Mouse (Mus musculus): ENCODE results near the gene Fkbp2. TPM values are rescaled to one million over a fixed set of nuclear protein-coding genes. Genes with fewer than 3 reads are reported as not detected.

The Fkbp2 gene
- total and polyA plus RNA-seq, 2 experiments = 60.0 to 92.8 TPM

GRCm38 (mm10) chr19:6983621-6984020 lies 3.3 kb upstream of the Fkbp2 start:
- peaks cover 14% of the 10 kb centered on the region for H3K4me1 ChIP-seq (ENCODE audit: control insufficient read depth, insufficient read depth, low read length)
- TF ChIP-seq CTCF (IDR thresholded peaks at IDR 0.05; ENCODE audit: low read depth, low read length) = no peak
- no peak for TF ChIP-seq POLR2A (IDR thresholded peaks at IDR 0.05; ENCODE audit: extremely low read depth, insufficient read depth, low read length)
- no peak for DNase-seq (ENCODE audit: extremely low read depth, low read depth, low spot score)
- H3K9ac ChIP-seq (ENCODE audit: low read depth, low read length) = no peak overlapping the region
- H3K27ac ChIP-seq (replicated peaks; ENCODE audit: insufficient read depth, low read depth, low read length) = no peak overlapping the region
- WGBS = 97% methylated on average over 5 of the region's 5 CpGs
- no peaks in the 10 kb centered on the region for H3K79me2 ChIP-seq (ENCODE audit: control insufficient read depth, insufficient read depth, low read length)
- H3K36me3 ChIP-seq (ENCODE audit: control insufficient read depth, insufficient read depth, low read length) = no peaks in the 10 kb centered on the region
- no peaks in the 10 kb centered on the region for H3K27me3 ChIP-seq (ENCODE audit: control insufficient read depth, insufficient read depth, low read length)
- no peak overlapping the region for H3K4me3 ChIP-seq (ENCODE audit: insufficient read depth, low read depth, low read length)

- peaks cover 19% of the 10 kb centered on the region for H3K4me1 ChIP-seq (ENCODE audit: control insufficient read depth, insufficient read depth, low read length)
- H3K79me2 ChIP-seq (ENCODE audit: control insufficient read depth, insufficient read depth, low read length) = peaks cover 4% of the 10 kb centered on the region; the same call in 1 of the 2 replicates
- 73% methylated on average over 4 of the region's 4 CpGs for WGBS
- TF ChIP-seq POLR2A (IDR thresholded peaks at IDR 0.05; ENCODE audit: extremely low read depth, insufficient read depth, low read length) (no peak), CTCF (IDR thresholded peaks at IDR 0.05; ENCODE audit: low read depth, low read length) (no peak)
- no peaks in the 10 kb centered on the region for H3K27me3 ChIP-seq (ENCODE audit: control insufficient read depth, insufficient read depth, low read length)
- no peak overlapping the region for H3K9ac ChIP-seq (ENCODE audit: low read depth, low read length)
- H3K27ac ChIP-seq (replicated peaks; ENCODE audit: insufficient read depth, low read depth, low read length) = no peak overlapping the region
- no peak for DNase-seq (ENCODE audit: extremely low read depth, low read depth, low spot score)
- H3K36me3 ChIP-seq (ENCODE audit: control insufficient read depth, insufficient read depth, low read length) = peaks cover 3% of the 10 kb centered on the region; the same call in 1 of the 2 replicates
- H3K4me3 ChIP-seq (ENCODE audit: insufficient read depth, low read depth, low read length) = no peak overlapping the region
Measured at GRCm38 (mm10) chr19:6981465-6981864, 1.2 kb upstream of the Fkbp2 start.

- Histone ChIP-seq H3K4me3 (ENCODE audit: insufficient read depth, low read depth, low read length) (peak overlapping the region; percentile 70), H3K79me2 (ENCODE audit: control insufficient read depth, insufficient read depth, low read length) (peaks cover 8% of the 10 kb centered on the region; the same call in 1 of the 2 replicates), H3K27ac (replicated peaks; ENCODE audit: insufficient read depth, low read depth, low read length) (peak overlapping the region; percentile 85), H3K4me1 (ENCODE audit: control insufficient read depth, insufficient read depth, low read length) (peaks cover 22% of the 10 kb centered on the region), H3K27me3 (ENCODE audit: control insufficient read depth, insufficient read depth, low read length) (no peaks in the 10 kb centered on the region), H3K9ac (ENCODE audit: low read depth, low read length) (peak overlapping the region; percentile 83), H3K36me3 (ENCODE audit: control insufficient read depth, insufficient read depth, low read length) (peaks cover 3% of the 10 kb centered on the region; the same call in 1 of the 2 replicates)
- WGBS = 1% methylated on average over 58 of the region's 59 CpGs
- peak; percentile 98 for DNase-seq (ENCODE audit: extremely low read depth, low read depth, low spot score)
- TF ChIP-seq POLR2A (IDR thresholded peaks at IDR 0.05; ENCODE audit: extremely low read depth, insufficient read depth, low read length) (no peak), CTCF (IDR thresholded peaks at IDR 0.05; ENCODE audit: low read depth, low read length) (peak; percentile 74)
Measured at GRCm38 (mm10) chr19:6979486-6980380, 568 bp downstream of the Fkbp2 start.

GRCm38 (mm10) chr19:6979001-6979479 lies 1.3 kb downstream of the Fkbp2 start:
- Histone ChIP-seq H3K27me3 (ENCODE audit: control insufficient read depth, insufficient read depth, low read length) (no peaks in the 10 kb centered on the region), H3K36me3 (ENCODE audit: control insufficient read depth, insufficient read depth, low read length) (peaks cover 3% of the 10 kb centered on the region; the same call in 1 of the 2 replicates), H3K9ac (ENCODE audit: low read depth, low read length) (peak overlapping the region; percentile 72), H3K79me2 (ENCODE audit: control insufficient read depth, insufficient read depth, low read length) (peaks cover 8% of the 10 kb centered on the region; the same call in 1 of the 2 replicates), H3K4me3 (ENCODE audit: insufficient read depth, low read depth, low read length) (peak overlapping the region; percentile 70), H3K4me1 (ENCODE audit: control insufficient read depth, insufficient read depth, low read length) (peaks cover 22% of the 10 kb centered on the region), H3K27ac (replicated peaks; ENCODE audit: insufficient read depth, low read depth, low read length) (peak overlapping the region; percentile 72)
- 3% methylated on average over 11 of the region's 11 CpGs for WGBS
- TF ChIP-seq POLR2A (IDR thresholded peaks at IDR 0.05; ENCODE audit: extremely low read depth, insufficient read depth, low read length) = no peak
- no peak for TF ChIP-seq CTCF (IDR thresholded peaks at IDR 0.05; ENCODE audit: low read depth, low read length)
- peak; percentile 44 for DNase-seq (ENCODE audit: extremely low read depth, low read depth, low spot score)

- H3K9ac ChIP-seq (ENCODE audit: low read depth, low read length) = peak overlapping the region; percentile 72
- H3K27ac ChIP-seq (replicated peaks; ENCODE audit: insufficient read depth, low read depth, low read length) = peak overlapping the region; percentile 72
- no peaks in the 10 kb centered on the region for H3K27me3 ChIP-seq (ENCODE audit: control insufficient read depth, insufficient read depth, low read length)
- peaks cover 22% of the 10 kb centered on the region for H3K4me1 ChIP-seq (ENCODE audit: control insufficient read depth, insufficient read depth, low read length)
- WGBS = 29% methylated on average over 3 of the region's 3 CpGs
- peak; percentile 61 for DNase-seq (ENCODE audit: extremely low read depth, low read depth, low spot score)
- H3K36me3 ChIP-seq (ENCODE audit: control insufficient read depth, insufficient read depth, low read length) = peaks cover 3% of the 10 kb centered on the region; the same call in 1 of the 2 replicates
- no peak for TF ChIP-seq POLR2A (IDR thresholded peaks at IDR 0.05; ENCODE audit: extremely low read depth, insufficient read depth, low read length)
- no peak for TF ChIP-seq CTCF (IDR thresholded peaks at IDR 0.05; ENCODE audit: low read depth, low read length)
- peak overlapping the region; percentile 70; the same call in 1 of the 2 replicates for H3K4me3 ChIP-seq (ENCODE audit: insufficient read depth, low read depth, low read length)
- peaks cover 8% of the 10 kb centered on the region; the same call in 1 of the 2 replicates for H3K79me2 ChIP-seq (ENCODE audit: control insufficient read depth, insufficient read depth, low read length)
Measured at GRCm38 (mm10) chr19:6978639-6978974, 1.7 kb downstream of the Fkbp2 start.
